Mouse (Mus musculus) monocyte, adult 2 months (primary cell): ENCODE results near the gene Rabggta.
A peak's percentile ranks its signal among the peaks of the same experiment; 100 is the strongest.

Source experiments
- DNase-seq, 2 experiments: peaks; one replicate each; pipeline ENCODE4 v3.0.0; 2022; ENCODE audit warnings: low spot score in 2 of 2, low read depth in 1 of 2

The Rabggta gene

DNA sequence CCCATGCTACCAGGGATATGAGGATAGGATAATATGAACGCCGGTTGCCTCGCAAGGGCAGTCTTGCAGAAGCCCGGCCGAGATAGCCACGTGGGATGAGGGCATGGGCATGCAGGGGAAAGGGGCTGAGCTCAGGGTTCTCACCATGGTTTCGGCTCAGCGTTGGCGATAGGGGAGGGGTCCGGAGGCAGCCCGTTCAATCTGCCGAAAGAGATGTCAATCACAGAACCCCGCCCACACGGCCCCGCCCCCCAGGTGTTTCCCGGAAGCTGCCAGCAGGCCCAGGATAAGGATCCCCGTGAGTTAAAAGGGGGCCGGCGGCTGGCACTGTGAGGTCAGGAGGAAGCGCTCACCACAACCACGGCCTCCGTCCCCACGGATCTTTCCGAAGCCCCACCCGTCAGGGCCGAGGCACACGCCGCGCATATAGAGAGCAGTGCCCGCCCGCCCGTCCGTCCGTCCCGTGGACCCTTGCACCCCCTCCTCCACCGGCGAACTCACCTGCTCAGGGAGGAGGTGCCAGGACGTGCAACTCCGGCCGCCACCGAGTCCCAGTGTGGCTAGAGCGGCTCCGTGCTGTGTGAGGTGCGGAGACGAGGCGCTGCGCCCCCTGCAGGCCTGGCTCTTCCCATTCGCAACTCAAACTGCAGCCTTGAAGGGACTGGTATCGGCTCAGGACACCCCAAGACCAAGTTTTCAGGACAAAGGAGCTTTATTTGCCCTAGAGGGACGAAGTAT, at the start of gene Rabggta:
Gene Rabggta (minus strand): TSS at position 564 of the 738 bp plus-strand sequence.
- DNase-seq, result peak; percentile 81 to 84

DNA sequence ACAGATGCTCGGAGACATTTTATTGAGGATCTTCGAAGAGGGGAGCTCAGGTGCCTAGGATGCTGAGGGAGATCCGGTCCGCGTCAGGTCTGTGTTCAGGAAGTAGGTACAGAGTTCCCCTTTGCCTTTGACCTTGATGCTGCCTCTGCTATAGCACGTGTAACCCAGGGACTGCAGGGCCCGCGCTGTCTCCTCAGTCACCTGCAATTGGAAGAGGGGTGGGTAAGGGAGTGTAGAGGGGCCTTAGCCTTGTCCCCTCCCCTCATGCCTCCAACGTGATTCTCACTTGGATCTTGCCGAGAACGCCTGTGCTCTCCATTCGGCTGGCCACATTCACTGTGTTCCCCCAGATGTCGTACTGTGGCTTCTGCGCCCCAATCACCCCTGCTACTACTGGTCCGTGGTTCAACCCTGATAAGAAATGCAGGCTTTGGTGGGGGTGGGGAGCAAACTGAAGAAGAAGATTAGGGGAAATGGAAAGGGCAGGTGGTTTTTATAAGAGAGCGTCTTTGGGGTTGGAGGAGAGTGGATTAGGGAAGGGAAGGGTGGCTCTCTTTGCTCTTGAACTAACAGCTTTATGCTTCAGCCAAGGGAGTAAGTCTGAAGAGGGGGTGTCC, 47.1 kb upstream of the Rabggta start:
- DNase-seq, result no peak

DNA sequence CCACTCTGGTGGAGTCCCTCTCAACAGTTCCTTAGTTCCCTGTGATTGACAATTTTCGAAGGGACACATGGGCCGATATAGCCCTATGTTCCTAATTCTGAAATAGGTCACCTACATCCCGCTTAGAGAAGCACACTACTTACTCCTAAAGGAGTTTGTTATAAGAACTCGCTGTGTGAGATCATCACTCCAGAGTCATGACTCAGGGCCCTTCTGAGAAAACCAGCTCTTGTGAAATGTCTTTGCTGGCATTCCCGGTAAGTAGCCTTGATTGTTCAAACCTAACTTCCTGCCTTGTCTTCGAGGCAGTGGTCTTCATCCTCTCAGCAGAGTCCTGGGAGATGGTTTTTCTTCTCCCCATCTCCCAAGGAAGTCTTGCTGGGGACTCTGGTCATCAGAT, 46.5 kb upstream of the Rabggta start:
- no peak for DNase-seq

DNA sequence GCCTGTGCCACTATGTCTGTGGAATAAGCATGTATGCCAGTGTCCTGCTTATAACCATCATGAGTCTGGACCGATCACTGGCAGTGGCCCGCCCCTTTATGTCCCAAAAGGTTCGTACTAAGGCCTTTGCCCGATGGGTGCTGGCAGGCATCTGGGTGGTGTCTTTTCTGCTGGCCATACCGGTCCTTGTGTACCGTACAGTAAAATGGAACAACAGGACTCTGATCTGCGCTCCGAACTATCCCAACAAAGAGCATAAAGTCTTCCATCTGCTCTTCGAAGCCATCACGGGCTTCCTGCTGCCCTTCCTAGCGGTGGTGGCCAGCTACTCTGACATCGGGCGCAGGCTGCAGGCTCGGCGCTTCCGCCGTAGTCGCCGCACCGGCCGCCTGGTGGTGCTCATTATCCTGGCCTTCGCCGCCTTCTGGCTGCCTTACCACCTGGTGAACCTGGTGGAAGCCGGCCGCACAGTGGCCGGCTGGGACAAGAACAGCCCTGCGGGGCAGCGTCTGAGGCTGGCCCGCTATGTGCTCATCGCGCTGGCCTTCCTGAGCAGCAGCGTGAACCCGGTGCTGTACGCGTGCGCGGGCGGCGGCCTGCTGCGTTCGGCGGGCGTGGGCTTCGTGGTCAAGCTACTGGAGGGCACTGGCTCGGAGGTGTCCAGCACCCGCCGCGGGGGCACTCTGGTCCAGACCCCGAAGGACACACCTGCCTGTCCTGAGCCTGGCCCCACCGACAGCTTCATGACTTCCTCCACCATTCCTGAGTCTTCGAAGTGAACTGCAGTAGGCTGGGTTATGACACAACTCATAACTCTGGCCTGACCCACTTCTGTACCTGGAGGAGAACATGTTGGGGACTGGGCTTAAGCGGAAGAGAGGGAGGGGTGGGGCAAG, 45.7 kb upstream of the Rabggta start:
- DNase-seq, result no peak

DNA sequence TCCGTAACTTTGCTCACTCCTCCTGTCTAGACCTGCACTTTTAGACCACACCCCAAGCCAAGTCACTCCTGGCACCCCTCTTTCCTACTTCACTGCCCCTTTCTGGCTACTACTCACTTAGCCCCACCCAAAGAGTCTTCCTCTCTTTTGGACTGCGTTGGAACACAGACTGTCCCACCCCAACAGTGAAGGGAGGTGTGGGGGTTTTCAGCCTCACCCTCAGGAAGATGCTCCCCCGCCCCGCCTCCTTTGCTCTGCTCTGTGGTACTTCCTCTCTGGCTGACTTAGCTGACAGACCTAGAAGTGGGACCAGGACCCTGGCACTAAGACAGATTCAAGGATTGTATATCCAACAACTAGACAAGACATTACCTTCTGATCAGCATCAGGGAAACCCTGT, 43.6 kb upstream of the Rabggta start, which contains the start of gene Ltb4r1:
Gene Ltb4r1 (plus strand): TSS at position 267 of the 400 bp plus-strand sequence.
- DNase-seq, result no peak

DNA sequence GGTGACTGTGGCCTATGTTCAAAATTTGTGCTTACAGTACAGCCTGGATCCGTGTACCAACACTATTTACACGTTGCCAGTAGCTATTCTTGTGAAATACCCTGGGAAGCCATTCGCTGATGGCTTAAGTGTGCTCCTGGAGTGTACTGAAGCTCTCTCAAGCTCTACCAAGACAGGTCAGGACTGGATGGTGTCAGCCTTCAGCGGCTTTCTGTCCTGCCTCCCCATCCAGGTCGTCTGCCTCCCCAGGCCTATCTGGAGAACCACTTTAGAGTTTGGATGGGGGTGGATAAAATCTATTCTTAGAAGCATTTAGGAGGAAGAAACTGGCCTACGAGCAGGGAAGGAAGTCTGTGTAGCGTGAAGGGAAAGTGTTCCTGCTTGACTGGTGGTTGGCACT, 41.1 kb upstream of the Rabggta start:
- DNase-seq, result no peak

DNA sequence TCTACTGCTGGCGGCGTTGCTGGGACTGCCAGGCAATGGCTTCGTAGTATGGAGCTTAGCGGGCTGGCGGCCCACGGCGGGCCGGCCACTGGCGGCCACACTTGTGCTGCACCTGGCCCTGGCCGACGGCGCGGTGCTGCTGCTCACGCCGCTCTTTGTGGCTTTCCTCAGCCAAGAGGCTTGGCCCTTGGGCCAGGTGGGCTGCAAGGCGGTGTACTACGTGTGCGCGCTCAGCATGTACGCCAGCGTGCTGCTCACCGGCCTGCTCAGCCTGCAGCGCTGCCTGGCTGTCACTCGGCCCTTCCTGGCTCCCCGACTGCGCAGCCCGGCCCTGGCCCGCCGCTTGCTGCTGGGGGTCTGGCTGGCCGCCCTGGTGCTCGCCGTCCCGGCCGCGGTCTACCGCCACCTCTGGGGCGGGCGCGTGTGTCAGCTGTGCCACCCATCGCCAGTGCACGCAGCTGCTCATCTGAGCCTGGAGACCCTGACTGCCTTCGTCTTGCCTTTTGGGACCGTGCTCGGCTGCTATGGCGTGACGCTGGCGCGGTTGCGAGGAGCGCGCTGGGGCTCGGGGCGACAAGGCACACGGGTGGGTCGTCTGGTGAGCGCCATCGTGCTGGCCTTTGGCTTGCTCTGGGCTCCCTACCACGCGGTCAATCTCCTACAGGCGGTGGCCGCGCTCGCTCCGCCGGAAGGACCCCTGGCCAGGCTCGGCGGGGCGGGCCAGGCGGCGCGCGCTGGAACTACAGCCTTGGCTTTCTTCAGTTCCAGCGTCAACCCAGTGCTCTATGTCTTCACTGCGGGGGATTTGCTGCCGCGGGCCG, 40.1 kb upstream of the Rabggta start:
- DNase-seq, result no peak

DNA sequence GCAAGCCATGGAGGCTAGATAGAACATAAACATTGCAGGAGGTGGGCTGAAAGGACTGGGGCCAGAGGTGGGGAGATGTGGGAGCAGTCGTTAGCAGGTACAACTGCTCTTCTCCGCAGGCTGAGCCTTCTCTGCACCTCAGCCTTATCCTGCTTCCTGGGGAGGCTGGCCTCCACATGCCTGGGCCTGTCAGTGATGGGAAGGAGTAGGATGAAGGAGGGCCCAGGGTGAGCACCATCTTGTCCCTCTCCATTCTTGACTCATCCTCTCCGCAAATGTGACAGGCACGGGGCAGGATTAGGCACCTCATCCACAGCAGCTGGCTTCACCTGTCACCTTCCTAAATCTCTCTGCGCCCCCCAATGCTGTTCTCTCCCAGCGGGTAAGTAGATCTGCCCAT, 39.1 kb upstream of the Rabggta start, which contains the start of gene Ltb4r2:
Gene Ltb4r2 (plus strand): TSS at position 266 of the 400 bp plus-strand sequence.
- DNase-seq, result no peak

DNA sequence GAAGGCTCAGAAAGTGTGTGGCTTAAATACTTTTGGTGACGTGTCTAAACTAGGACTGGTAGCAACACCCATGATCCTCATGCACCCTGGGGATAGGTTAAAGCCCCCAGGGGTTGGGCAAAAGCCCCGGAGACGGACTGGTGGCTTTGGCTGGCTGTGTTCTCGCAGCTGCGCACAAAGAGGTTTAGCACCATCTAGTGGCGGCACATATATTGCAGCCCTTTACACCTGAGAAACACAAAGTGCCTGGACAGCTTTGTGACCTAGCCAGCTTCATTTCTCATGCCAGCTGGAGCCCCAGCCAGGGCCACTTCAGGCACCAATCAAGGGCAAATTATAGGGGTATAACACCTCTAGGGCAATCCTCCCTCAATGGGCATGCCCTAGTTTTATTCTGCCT, 38.1 kb upstream of the Rabggta start:
- peak; percentile 53 to 77 for DNase-seq

DNA sequence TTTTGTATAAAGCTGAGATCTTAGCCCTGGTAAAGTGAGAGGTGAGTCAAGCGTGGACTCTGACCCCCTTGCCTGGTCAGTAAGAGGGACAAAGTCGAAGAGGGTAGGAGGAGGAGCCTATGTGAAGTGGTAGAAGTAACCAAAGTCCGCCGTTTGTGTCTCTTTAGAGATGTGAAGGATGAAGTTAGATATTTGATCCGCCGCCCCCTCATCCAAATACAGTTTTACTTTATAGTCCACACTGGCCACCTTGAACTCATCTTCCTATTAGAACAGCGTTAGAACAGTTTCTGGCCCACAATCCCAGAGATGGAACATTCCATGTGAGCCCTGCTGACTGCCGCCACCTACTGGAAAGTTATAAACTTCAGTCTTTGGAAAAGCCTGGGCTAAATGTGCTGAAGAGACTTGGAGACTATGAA, 36.3 kb upstream of the Rabggta start, which contains the start of gene Cideb:
Gene Cideb (minus strand): TSS at position 96 of the 422 bp plus-strand sequence.
- no peak for DNase-seq

DNA sequence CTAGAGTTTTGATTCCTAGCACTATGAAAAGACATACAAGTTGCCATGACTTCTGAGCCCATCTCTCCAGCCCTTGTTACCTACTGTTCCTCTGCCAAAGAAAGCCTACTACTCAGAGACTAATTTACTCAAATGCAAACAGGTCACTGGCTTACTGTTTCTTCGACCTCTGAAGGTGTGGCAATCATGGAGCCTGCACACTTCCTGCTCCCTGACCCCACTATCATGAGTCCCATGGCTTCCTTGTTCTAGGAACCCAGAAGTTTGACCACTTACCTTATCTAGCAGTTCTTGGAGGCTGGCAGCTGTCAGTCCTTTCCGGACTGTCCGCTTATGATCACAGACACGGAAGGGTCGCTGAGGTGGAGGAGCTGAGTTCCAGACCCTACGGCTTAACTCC, 35.5 kb upstream of the Rabggta start:
- no peak for DNase-seq

DNA sequence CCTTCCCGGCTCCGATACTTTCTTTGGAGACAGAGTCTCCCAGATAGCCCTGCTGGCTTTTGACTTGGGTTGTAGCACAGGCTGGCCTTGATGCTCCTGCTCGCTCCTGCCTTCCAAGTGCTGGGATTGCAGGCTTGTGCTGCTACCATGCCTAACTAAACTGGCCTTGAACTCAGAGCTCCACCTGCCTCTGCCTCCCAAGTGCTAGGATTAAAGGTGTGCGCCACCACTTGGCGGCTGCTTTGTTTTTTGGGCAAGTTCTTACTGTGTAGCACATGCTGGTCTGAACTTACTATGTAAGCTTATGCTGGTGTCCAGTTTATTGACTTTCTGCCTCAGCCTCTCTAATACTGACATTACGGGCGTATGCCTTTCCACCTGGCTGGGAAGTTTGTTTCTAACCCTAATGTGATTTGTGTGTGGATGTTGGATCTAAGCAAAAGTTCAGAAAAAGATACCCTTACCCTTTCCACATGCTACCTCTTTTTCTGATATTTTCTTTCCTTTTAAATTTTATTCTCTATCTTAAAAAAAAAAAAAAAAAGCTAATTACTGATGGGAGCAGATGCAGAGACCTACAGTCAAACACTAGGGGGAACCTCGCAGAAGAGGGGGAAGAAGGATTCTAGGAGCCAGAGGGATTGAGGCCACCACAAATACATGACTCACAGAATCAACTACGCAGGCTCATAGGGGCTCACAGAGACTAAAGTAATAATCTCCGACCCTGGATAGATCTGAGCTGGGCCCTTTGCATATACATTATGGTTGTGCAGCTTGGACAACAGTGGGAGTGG, 25.2 kb upstream of the Rabggta start:
- DNase-seq, result no peak

DNA sequence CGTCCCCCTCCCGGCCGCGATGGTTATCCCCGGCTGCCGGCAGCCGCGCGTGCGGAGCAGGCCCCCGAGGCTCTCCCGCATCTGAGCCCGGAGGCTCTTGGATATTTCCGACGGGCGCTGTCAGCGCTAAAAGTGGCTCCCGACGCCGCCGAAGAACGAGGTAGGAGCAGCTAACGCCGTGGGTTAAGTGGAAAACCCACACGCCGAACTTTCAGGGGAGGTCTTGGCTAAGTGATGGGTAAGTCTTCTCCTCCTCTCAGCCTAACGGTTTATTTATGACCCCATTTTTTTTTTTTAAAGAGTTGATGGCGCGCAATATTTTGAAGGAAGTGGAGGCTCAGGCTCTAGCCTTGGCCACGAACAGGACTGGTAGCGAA, 23.8 kb upstream of the Rabggta start:
- peak in 1 of 2 experiments; percentile 18 for DNase-seq

DNA sequence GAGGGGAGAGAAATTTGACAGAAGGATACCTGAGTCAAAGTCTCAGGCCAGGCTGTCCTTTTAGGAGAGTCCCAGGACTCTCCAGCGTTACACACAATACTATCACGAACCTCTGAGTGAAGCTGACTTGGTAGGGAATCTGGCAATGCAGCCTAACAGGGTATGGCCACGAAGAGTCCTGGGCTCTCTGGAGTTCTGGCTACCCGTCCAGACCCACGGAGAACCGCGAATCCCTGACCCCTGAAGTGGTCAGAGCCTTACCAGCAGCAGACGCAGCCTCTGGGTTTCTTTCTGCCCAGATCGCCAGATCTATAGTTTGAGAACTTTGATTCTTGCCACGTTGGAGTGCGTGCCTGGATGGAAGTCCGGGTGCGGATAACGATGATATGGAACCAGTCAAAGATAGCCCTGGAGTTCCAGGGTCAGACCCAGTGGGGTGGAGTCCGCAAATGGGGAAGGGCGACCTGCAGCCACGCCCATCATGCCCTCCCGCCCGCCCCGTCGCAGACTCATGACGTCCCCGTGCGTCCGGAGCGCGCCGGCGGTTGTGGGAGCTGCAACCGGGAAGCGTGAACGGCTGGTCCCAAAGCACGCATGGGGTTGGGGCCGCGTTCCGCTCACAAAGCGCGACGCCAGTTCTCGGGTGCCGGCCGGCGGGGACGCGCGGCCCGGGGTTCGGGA, 23.3 kb upstream of the Rabggta start, which contains the start of the genes Dhrs1 and Nop9:
Gene Dhrs1 (minus strand): TSS at position 511 of the 681 bp plus-strand sequence.
Gene Nop9 (plus strand): TSS at position 514 of the 681 bp plus-strand sequence.
- DNase-seq, result peak; percentile 56 to 81

DNA sequence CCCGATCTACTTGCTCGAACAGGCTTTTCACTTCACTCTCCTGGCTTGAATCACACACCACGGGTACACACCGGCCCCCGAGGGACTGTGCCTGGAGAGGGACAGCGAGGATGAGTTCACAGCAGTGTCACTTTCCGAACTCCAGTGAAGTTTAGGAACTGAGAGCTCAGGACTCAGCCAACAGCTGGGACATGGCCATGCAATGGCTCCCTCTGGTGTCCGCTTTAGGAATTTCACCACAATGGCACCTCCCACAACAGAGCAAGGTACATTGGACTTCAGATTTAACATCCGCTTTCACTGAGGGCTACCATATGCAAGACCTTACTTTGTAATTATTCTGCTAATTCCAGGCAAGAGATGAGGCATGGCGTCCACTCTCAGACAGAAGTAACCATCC, 21.6 kb upstream of the Rabggta start:
- peak; percentile 69 to 89 for DNase-seq

DNA sequence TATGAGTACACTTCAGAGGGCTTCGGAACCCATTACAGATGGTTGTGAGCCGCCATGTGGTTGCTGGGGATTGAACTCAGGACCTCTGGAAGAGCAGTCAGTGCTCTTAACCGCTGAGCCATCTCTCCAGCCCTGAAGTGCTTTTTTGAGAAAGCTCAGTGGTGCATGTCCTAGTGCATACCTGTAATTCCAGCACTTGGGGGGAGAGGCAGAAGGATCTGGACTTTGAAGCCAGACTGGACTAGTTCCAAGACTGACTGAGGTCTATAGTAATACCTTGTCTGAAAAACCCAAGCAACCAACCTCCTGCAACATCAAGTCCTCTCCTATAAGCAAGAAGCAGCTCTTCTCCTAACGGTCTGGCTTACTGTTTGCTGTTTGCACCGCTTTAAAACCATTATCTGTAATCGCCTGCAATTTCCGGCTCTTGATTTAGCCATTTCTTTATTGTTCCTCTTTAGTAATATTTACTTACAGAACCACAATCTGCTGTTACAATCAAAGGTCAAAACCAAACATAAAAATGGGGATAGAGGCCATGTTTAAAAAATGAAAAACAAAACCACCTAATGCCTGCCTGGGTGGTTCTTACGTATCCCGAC, 15.1 kb upstream of the Rabggta start:
- no peak for DNase-seq

DNA sequence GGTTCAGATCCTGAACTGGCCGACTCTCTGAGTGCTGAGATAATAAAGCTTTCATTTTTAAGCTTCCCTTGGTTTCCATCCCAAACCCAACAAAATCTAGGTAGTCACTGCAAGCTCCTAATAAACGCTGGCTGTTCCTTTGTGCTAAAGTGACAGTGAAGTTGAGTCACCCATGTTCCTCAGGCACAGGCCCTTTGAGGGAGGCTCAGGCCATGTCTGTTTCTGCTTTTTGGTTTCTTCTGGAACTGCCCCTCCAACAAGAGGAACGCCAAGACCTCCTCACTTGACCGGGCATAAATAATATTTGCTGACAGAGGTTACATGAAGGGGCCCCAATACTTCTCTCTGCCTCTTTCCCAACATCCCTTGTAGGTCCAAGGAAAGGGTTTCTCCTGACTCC, 13.7 kb upstream of the Rabggta start:
- DNase-seq, result no peak

DNA sequence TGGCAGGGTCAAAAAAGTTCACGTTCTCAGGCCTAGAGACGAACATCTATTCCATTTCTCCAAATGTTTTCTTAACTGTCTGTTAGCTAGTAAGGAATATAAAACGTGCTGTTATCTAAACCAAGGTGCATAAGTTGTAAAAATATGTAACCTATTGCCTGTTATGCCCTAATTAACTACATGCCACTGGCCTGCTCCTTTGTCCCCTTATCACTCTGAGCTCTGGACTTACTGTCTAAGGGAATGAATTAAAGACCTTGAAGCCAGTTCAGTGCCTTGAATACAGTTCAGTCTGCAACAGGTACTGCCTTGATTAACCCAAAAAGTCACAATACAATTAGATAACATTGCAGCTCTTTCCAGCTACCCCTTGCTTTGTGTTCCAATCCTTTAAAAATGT, 13.3 kb upstream of the Rabggta start:
- no peak for DNase-seq

DNA sequence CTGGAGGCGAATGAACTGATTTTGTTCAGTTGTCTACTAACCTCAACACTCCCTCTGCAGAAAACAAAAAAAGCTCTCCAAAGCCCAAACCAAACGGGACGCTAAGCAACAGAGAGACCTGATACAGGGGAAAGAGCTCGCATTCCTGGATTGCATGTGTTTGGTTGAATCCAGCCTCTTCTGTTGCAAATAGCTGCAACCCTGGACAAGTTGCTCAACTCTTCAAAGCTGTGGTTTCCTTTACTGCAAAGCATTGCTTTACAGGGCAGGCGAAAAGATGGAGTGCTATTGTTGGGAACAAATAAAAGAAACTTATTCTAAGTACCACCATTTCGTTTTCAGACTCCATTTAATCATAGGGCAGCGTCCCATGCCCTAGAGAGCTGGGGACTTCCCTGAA, 12.8 kb upstream of the Rabggta start:
- no peak for DNase-seq
